Mouse (Mus musculus) embryonic facial prominence, embryonic 14.5 days (tissue): Measurements from ENCODE around the gene Zcchc7. TPM values are rescaled to one million over a fixed set of nuclear protein-coding genes. Genes with fewer than 3 reads are reported as not detected.
"Not testable (repeated sequence)": the region's sequence is repeated elsewhere in the genome, so short reads cannot be mapped to it uniquely, and the experiment has no call there.

ENCODE experiments used
- ATAC-seq: fragments of 200-750 bp; cut with Nextera tagmentation; 2 replicates; pipeline ENCODE4 v1.8.0; 2017; ENCODE audit warnings: low read depth, moderate number of reproducible peaks, moderate TSS enrichment
- DNase-seq: peaks from one replicate; pipeline ENCODE4 v3.0.0-alpha.2; 2015; ENCODE audit warnings: low spot score
- H3K27ac ChIP-seq: fragments of 300-500 bp; sonication (generic); replicated peaks from 2 replicates; pipeline ENCODE4 v1.5.1; 2014; ENCODE audit warnings: low read depth, mild to moderate bottlenecking, low read length, moderate library complexity
- H3K27me3 ChIP-seq: fragments of 300-500 bp; sonication (generic); replicated peaks from 2 replicates; pipeline ENCODE4 v1.6.1; 2014; ENCODE audit warnings: low read length; ENCODE audit not compliant: control insufficient read depth, insufficient read depth
- H3K36me3 ChIP-seq: fragments of 300-500 bp; sonication (generic); 2 replicates; pipeline ENCODE4 v1.6.1; 2014; ENCODE audit warnings: low read length, mixed read lengths; ENCODE audit not compliant: control insufficient read depth, insufficient read depth
- H3K4me1 ChIP-seq: fragments of 300-500 bp; sonication (generic); 2 replicates; pipeline ENCODE4 v1.6.1; 2014; ENCODE audit warnings: antibody characterized with exemption, low read length; ENCODE audit not compliant: control insufficient read depth, insufficient read depth
- H3K4me2 ChIP-seq: fragments of 300-500 bp; sonication (generic); 2 replicates; pipeline ENCODE4 v1.6.1; 2014; ENCODE audit warnings: low read depth, mild to moderate bottlenecking, low read length, moderate library complexity, mixed read lengths
- H3K4me3 ChIP-seq: fragments of 300-500 bp; sonication (generic); 2 replicates; pipeline ENCODE4 v1.5.1; 2014; ENCODE audit warnings: low read depth, mild to moderate bottlenecking, low read length
- H3K9ac ChIP-seq: fragments of 300-500 bp; sonication (generic); 2 replicates; pipeline ENCODE4 v1.6.1; 2014; ENCODE audit warnings: low read depth, mild to moderate bottlenecking, low read length, moderate library complexity, mixed read lengths
- H3K9me3 ChIP-seq: fragments of 300-500 bp; sonication (generic); 2 replicates; pipeline ENCODE4 v1.6.1; 2016; ENCODE audit warnings: low read length; ENCODE audit not compliant: control insufficient read depth
- WGBS: fragments of 180-500 bp; shearing (Covaris S2); extraction: QIAGEN DNeasy Blood & Tissue Kit; methylation state at CpG from one replicate; pipeline ENCODE4 v1.1.7; 2014; 5-methylcytosine and 5-hydroxymethylcytosine counted together
- polyA plus RNA-seq: library from polyadenylated mRNA; unstranded; fragments of >200 nt; fragmentation: Nextera tagmentation; extraction: Ambion mirVana; gene quantifications from 2 replicates; pipeline ENCODE4 v1.2.1, GENCODE M21; 2014

Gene Zcchc7
- polyA plus RNA-seq, 1 experiment from 2014 or later: 37.9 TPM

DNA sequence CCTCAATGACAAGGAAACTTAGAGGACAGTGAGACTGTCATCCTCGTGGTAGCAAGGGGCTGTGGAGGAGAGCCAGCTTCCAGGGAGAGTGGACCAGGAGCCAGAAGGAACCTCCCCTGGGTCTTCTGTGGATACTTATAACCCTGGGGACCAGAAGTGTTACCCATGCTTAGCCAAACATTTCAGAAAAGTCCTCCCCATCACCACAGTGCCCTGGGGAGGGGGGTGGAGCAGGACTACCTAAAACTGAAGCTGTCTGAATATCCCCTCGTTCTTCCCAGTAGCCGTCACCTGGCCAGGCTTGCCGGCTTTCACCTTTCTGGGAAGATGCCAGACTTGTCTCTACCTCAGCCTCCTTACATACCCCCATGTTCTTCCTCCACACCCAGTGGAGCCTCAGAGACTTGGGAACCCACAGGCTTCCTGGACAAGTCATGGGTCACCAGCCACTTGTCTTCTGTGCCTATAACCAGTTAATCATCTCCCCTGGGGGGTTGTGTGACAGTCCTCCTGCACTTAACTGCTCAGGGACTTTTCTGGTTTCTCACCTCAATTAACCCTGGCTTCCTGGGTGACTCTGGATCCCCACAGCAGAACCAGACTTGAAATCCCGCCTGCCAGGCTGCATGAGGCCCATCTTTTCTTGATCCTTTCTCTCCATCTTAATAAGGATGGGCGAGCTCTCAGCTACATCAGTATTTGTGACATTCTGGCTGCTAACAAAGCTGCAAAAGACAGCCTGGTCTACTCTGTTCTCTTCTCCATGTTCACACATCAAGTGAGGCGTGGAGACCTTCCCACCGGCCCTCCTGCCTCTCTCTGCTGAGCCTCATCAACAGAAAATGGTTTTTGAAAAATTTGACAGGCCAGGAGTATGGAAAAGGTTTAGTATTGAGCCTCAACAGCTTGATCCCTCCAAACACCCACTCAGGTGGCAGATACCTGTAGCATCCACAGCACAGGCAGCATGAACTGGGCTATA is 183.0 kb downstream of the Zcchc7 start:
- ATAC-seq (no peak), DNase-seq (no peak)
- Histone ChIP-seq H3K9me3 (no peaks in the 10 kb centered on the region), H3K36me3 (0 out of 2 replicates have a peak, but pooled peaks cover 7% of the 10 kb centered on the region), H3K4me3 (no peak overlapping the region), H3K4me1 (no peaks in the 10 kb centered on the region), H3K27ac (no peak overlapping the region), H3K4me2 (no peak overlapping the region), H3K27me3 (no peaks in the 10 kb centered on the region), H3K9ac (no peak overlapping the region)
- WGBS: 73% methylated on average over 8 of the region's 8 CpGs

- no peaks in the 10 kb centered on the region for H3K4me1 ChIP-seq
- WGBS: 82% methylated on average over 14 of the region's 14 CpGs
- ATAC-seq (no peak), DNase-seq (no peak)
- no peak overlapping the region for H3K27ac ChIP-seq
- H3K4me3 ChIP-seq: no peak overlapping the region
- no peaks in the 10 kb centered on the region for H3K27me3 ChIP-seq
- H3K4me2 ChIP-seq: no peak overlapping the region
- no peaks in the 10 kb centered on the region for H3K36me3 ChIP-seq
- H3K9ac ChIP-seq: no peak overlapping the region
- no peaks in the 10 kb centered on the region for H3K9me3 ChIP-seq
These were observed 184.0 kb downstream of the Zcchc7 start for GRCm38 (mm10) chr4:44939576-44940249.

GRCm38 (mm10) chr4:44940286-44940685 is 184.6 kb downstream of the Zcchc7 start:
- DNase-seq (no peak), ATAC-seq (no peak)
- Histone ChIP-seq H3K27me3 (no peaks in the 10 kb centered on the region), H3K9ac (no peak overlapping the region), H3K4me3 (no peak overlapping the region), H3K36me3 (no peaks in the 10 kb centered on the region), H3K27ac (no peak overlapping the region), H3K4me1 (no peaks in the 10 kb centered on the region), H3K9me3 (no peaks in the 10 kb centered on the region), H3K4me2 (no peak overlapping the region)
- WGBS: 82% methylated on average over 9 of the region's 9 CpGs

DNA sequence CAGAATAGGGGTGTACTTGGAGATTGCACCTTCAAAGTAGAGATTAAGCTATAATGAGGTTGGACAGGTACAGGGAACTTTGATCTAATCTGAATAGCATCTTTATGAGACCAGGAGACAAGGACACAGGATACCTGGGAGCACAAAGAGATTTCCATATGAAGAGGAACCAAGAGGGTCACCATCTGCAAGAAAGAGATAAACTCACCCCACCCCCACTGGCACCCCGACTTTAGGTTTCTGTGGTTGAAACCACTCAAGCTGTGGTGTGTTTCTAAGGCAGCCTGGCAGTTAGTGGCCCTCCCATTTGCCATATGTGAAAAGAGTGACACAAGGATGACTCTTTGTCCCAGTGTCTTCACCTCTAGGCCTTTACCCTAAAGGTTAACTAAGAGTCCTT is 186.6 kb downstream of the Zcchc7 start:
- no peak overlapping the region for H3K27ac ChIP-seq
- DNase-seq (no peak), ATAC-seq (no peak)
- WGBS: 68% methylated on average over 1 of the region's 1 CpGs
- H3K4me2 ChIP-seq: no peak overlapping the region
- no peak overlapping the region for H3K4me3 ChIP-seq
- H3K36me3 ChIP-seq: no peaks in the 10 kb centered on the region
- H3K9me3 ChIP-seq: no peaks in the 10 kb centered on the region
- H3K4me1 ChIP-seq: no peaks in the 10 kb centered on the region
- no peaks in the 10 kb centered on the region for H3K27me3 ChIP-seq
- no peak overlapping the region for H3K9ac ChIP-seq

GRCm38 (mm10) chr4:44943480-44943879 is 187.8 kb downstream of the Zcchc7 start:
- Histone ChIP-seq H3K4me1 (no peaks in the 10 kb centered on the region), H3K27me3 (no peaks in the 10 kb centered on the region), H3K36me3 (no peaks in the 10 kb centered on the region), H3K27ac (no peak overlapping the region), H3K4me2 (no peak overlapping the region), H3K9me3 (no peaks in the 10 kb centered on the region), H3K4me3 (no peak overlapping the region), H3K9ac (no peak overlapping the region)
- 90% methylated on average over 6 of the region's 6 CpGs for WGBS
- no peak for ATAC-seq
- DNase-seq: no peak

DNA sequence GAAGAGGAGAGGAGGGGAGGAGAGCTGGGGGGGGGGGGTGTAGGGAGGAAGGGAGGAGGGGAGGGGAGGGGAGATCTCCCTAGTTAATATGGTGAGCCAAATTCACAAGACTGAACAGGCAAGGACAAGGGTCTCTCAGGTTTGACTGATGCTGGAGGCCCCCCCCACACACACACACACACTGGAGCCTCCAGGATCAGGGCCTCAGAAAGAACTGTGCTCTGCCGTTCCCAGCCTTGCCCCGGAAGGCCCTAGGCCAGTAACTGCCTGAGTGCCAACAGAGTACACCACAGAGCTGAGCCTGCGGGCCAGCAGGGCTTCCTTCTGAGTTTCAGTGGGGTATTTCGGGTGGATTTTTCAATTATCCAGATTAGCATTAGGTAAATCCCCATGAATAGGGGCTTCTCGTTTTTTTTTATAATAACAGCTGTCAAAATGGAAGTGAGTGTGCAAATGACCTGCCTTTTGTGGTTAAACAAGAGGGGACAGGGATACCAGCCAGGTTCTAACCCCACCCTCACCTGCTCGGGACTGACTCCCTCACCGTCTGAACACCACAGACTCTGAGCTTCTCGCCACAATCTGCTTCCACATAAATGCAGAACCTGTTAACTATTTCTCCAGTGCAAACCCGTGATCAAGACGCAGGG is 188.9 kb downstream of the Zcchc7 start:
- Histone ChIP-seq H3K9me3 (no peaks in the 10 kb centered on the region), H3K27ac (no peak overlapping the region), H3K36me3 (no peaks in the 10 kb centered on the region), H3K4me3 (no peak overlapping the region), H3K27me3 (no peaks in the 10 kb centered on the region), H3K9ac (no peak overlapping the region), H3K4me2 (no peak overlapping the region), H3K4me1 (no peaks in the 10 kb centered on the region)
- 78% methylated on average over 10 of the region's 10 CpGs for WGBS
- DNase-seq: no peak
- ATAC-seq: no peak

GRCm38 (mm10) chr4:44946126-44946525 is 190.4 kb downstream of the Zcchc7 start:
- H3K36me3 ChIP-seq, ATAC-seq, H3K4me2 ChIP-seq, H3K9ac ChIP-seq, H3K9me3 ChIP-seq, H3K27ac ChIP-seq, DNase-seq, H3K27me3 ChIP-seq, H3K4me1 ChIP-seq, H3K4me3 ChIP-seq: not testable (repeated sequence)
- WGBS: 92% methylated on average over 2 of the region's 2 CpGs

DNA sequence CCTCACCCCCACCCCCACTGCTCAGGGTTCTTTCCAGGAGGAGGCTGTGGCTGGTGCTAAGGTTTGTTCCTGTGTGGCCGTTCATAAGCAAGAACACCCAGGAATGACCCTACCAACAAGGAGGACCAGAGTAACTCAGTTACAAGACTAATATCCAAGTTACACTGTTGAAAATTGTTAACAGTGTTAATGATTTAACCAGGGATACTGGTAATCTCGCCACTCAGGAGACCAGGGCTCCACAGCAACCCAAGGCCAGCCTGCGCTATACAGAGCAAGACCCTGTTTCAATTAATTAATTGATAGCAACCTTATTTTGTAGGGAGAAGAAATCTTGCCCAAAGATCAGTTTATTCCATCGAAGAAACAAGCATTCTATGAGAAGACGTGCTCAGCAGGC is 191.8 kb downstream of the Zcchc7 start:
- no peak overlapping the region for H3K27ac ChIP-seq
- no peaks in the 10 kb centered on the region for H3K9me3 ChIP-seq
- no peaks in the 10 kb centered on the region for H3K27me3 ChIP-seq
- H3K9ac ChIP-seq: no peak overlapping the region
- no peaks in the 10 kb centered on the region for H3K36me3 ChIP-seq
- ATAC-seq (no peak), DNase-seq (no peak)
- no peaks in the 10 kb centered on the region for H3K4me1 ChIP-seq
- H3K4me2 ChIP-seq: no peak overlapping the region
- H3K4me3 ChIP-seq: no peak overlapping the region
- WGBS: 85% methylated on average over 5 of the region's 5 CpGs
